In the genomic region with DNA sequence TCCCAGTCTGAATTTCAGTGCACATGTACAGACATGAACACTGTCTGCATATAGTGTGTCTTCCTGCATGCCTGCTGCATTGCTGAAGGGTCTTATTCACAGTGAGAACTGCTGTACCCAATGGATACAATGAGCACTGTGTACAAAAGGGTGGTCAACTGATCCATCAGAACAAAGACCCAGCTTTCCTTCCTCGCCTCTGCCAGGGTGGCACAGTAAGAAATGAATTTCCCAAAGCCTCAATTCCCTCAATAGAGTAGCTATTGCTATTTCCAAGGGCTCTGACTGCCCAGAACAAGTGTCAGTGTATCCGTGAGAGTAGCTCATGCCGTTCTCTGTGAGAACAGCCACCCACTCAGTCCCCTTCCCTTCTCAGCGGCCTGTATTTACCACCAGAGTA, we compare ENCODE assay signal across 13 mouse cellular contexts. TPM values are rescaled to one million over a fixed set of nuclear protein-coding genes. Genes with fewer than 3 reads are reported as not detected.
DNase-seq lines count a peak whose midpoint lies in the region; ATAC-seq and TF ChIP-seq lines count a peak whose summit lies in the region.
"Not testable (repeated sequence)": the region's sequence is repeated elsewhere in the genome, so short reads cannot be mapped to it uniquely, and the experiment has no call there.
"Had no signal": no experiment of that assay in that cellular context is flagged by ENCODE, and none has a peak within 500 bp of the region (broad histone marks: within the 10 kb centered on the region; RNA-seq: fewer than 3 reads in every experiment).

No protein-coding gene starts in this region.

- TF ChIP-seq EP300 in MEL (IDR thresholded peaks at IDR 0.05; ENCODE audit: low read depth in 1 of 2, low read length in 2 of 2) = not testable (repeated sequence)

- not testable (repeated sequence) for TF ChIP-seq RAD21 in MEL (IDR thresholded peaks at IDR 0.05; ENCODE audit: low read depth, low read length)

- ATAC-seq in forebrain, postnatal 0 days = peak; percentile 69

- not testable (repeated sequence) for H3K79me2 ChIP-seq in MEL (ENCODE audit: control insufficient read depth, insufficient read depth, low read length, poor library complexity)

- not testable (repeated sequence) for TF ChIP-seq POLR2A in MEL (IDR thresholded peaks at IDR 0.05; ENCODE audit: control insufficient read depth in 1 of 2, insufficient read depth in 1 of 2, low read depth in 1 of 2, low read length in 2 of 2, poor library complexity in 1 of 2)

- H3K4me1 ChIP-seq in MEL (ENCODE audit: control insufficient read depth in 1 of 2, insufficient read depth in 2 of 2, low read length in 2 of 2) = peaks cover 0 to 11% of the 10 kb centered on the region in 2 experiments; a peak in 2 of 4 replicates
- H3K4me1 ChIP-seq in forebrain, postnatal 0 days (ENCODE audit: insufficient read depth) = not testable (repeated sequence)

- H3K9me3 ChIP-seq in MEL (replicated peaks; ENCODE audit: insufficient read depth, low read length); forebrain, postnatal 0 days (ENCODE audit: low read length): not testable (repeated sequence)

- not testable (repeated sequence) for TF ChIP-seq CTCF in MEL (IDR thresholded peaks at IDR 0.05 in 2 of 3, conservative IDR thresholded peaks at IDR 0.05 in 1 of 3; ENCODE audit: control insufficient read depth in 1 of 3, insufficient read depth in 1 of 3, low read depth in 2 of 3, low read length in 3 of 3, poor library complexity in 1 of 3, severe bottlenecking in 1 of 3); forebrain, postnatal 0 days (IDR thresholded peaks at IDR 0.05; ENCODE audit: low read depth)

- peak overlapping the region in 1 of 2 experiments; percentile 35; a peak in 2 of 4 replicates for H3K4me3 ChIP-seq in MEL (ENCODE audit: control insufficient read depth in 1 of 2, insufficient read depth in 1 of 2, low read depth in 2 of 2, low read length in 2 of 2)
- not testable (repeated sequence) for H3K4me3 ChIP-seq in forebrain, postnatal 0 days (ENCODE audit: low read depth, low read length)

- H3K9ac ChIP-seq in MEL (ENCODE audit: control insufficient read depth, low read depth, low read length, poor library complexity, severe bottlenecking) = peak overlapping the region; percentile 27; the same call in 1 of the 2 replicates
- H3K9ac ChIP-seq in forebrain, postnatal 0 days = not testable (repeated sequence)

- H3K27me3 ChIP-seq in MEL (ENCODE audit: control insufficient read depth in 1 of 2, insufficient read depth in 2 of 2, low read length in 2 of 2); forebrain, postnatal 0 days (ENCODE audit: insufficient read depth, low read length): not testable (repeated sequence)

- not testable (repeated sequence) for H3K36me3 ChIP-seq in MEL (ENCODE audit: control insufficient read depth in 1 of 2, insufficient read depth in 2 of 2, low read length in 2 of 2); forebrain, postnatal 0 days (ENCODE audit: insufficient read depth)

- WGBS in forebrain, postnatal 0 days = 48% methylated on average over 4 of the region's 4 CpGs

- DNase-seq in MEL (ENCODE audit: low read depth, low spot score); forebrain, postnatal 0 days: not testable (repeated sequence)
- peak; percentile 9 for DNase-seq in cerebellum, adult 11-12 months
- DNase-seq in layer of hippocampus, adult 11-12 months (ENCODE audit: low spot score) = peak; percentile 52
- peak; percentile 29 for DNase-seq in layer of hippocampus, adult 9-10 months (ENCODE audit: low spot score)
- peak; percentile 24 to 48 for DNase-seq in layer of hippocampus, postnatal 36 days
- peak; percentile 20 to 31 for DNase-seq in left cerebral cortex, postnatal 25 days (ENCODE audit: low spot score in 2 of 2)

- H3K4me2 ChIP-seq in forebrain, postnatal 0 days (ENCODE audit: low read depth) = not testable (repeated sequence)

- intact Hi-C loops in left cerebral cortex, postnatal 25 days (cut with DNase I) = not testable (repeated sequence)

- H3K27ac ChIP-seq in MEL (ENCODE audit: control insufficient read depth, low read depth, low read length); forebrain, postnatal 0 days (ENCODE audit: low read depth, low read length): not testable (repeated sequence)

RNA-seq across cellular contexts. Expression of gene Shcbp1l, which starts 7.2 kb away (rescaled TPM):
- 1.9 and 3.7 TPM in 2 replicates for total RNA-seq in MEL (2012; rRNA removed)
- polyA plus RNA-seq in MEL (2012; ENCODE audit: insufficient read depth in 1 of 2, insufficient read length in 2 of 2, low read depth in 1 of 2, low replicate concordance in 2 of 2, missing spikeins in 1 of 2) = 1 to 10 TPM in 1 of 2 experiments, not detected in 1; 2.4 TPM
- 3.1 and 3.3 TPM in 2 replicates for total RNA-seq in forebrain, postnatal 0 days (2014; rRNA removed)
- 0.67 and 1.4 TPM in 2 replicates for polyA plus RNA-seq in forebrain, postnatal 0 days (2015; fragmentation: Nextera tagmentation; extraction: Ambion mirVana)
- 1 to 10 TPM; 3.8 to 6.0 TPM for total RNA-seq in layer of hippocampus, postnatal 36 days (2021)
- 1 to 10 TPM; 1.6 to 3.0 TPM for total RNA-seq in left cerebral cortex, postnatal 25 days (2021)
- total RNA-seq: gastrocnemius, adult 18-20 months; gastrocnemius, postnatal 10 days; gastrocnemius, postnatal 36 days; heart, adult 2 months; heart, postnatal 14 days; heart, postnatal 4 days had no signal
